Mouse (Mus musculus) lung, postnatal 10 days (tissue): ENCODE results near the gene Muc5b.
A peak's percentile ranks its signal among the peaks of the same experiment; 100 is the strongest.
"Not testable (repeated sequence)": the region's sequence is repeated elsewhere in the genome, so short reads cannot be mapped to it uniquely, and the experiment has no call there.

ENCODE experiments used
- DNase-seq: peaks from one replicate; pipeline ENCODE4 v3.0.0; 2021

The Muc5b gene

DNA sequence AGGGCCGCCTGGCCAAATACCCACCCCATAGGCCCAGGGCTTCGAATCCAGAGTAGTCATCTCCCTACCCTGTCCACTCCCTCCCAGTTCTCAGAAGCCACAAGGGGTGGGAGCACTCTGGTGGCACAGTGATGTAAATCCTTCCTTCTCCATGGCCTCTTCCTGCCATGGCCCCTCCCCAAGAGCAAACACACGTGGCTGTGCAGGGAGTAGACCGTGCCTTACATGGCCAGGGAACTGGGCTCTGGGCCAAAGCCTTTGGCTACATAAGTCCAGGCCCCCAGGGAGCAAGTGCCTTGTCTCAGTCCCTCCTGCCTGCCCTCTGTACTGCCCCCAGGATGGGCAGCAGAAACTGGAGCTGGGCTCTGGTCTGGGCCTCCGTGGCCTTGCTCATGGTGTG is at the start of gene Muc5b:
TSS of gene Muc5b (plus strand) at position 292 of the 400 bp plus-strand sequence.
- peak; percentile 57 for DNase-seq

DNA sequence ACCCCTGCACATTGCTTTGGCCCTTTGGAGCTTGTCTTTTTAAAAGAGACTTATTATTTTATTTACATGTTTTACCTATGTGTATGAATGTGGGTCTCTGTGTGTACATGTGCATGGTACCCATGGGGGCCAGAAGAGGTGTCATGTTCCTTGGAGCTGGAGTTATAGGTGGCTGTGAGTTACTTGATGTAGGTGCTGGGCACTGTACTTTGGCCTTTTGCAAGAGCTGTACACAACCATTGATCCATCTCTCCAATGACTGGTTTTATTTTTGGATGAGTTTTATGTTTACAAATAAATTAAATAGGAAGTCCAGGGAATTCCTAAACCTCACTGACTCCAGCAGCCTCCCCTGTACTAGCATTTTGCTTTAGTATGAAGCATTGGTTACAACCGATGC is 44.6 kb upstream of the Muc5b start:
- no peak for DNase-seq

DNA sequence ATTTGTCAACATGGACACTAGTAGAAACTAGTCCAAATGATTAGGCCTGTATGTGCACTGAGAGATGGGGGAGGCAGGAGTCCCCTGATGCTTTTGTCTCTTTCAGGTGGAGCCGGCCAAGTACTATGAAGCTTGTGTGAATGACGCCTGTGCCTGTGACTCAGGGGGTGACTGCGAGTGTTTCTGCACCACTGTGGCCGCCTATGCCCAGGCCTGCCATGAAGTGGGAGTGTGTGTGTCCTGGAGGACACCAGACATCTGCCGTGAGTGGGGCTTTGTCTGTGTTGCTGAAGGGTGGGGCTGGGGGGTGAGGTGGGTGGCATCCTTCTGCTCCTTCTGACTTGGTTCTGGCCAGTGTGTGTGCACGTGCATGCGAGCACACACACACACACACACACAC is 35.7 kb upstream of the Muc5b start:
- no peak for DNase-seq

DNA sequence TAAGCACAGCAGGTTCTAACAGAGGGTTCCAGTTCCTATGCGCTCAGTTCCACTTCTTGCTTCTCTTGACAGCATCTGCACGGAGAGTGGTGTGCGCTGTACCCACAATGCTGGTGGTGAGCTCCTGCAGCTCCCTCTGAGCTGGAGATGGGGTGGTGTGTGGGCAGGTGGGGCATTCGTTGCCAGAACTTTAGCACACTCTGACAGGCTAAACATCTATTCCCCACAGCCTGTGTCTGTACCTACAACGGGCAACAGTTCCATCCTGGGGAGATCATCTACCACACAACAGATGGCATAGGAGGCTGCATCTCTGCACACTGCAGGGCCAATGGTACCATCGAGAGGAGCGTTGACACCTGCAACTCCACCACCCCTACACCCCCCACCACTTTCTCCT is 33.5 kb upstream of the Muc5b start:
- DNase-seq: no peak

DNA sequence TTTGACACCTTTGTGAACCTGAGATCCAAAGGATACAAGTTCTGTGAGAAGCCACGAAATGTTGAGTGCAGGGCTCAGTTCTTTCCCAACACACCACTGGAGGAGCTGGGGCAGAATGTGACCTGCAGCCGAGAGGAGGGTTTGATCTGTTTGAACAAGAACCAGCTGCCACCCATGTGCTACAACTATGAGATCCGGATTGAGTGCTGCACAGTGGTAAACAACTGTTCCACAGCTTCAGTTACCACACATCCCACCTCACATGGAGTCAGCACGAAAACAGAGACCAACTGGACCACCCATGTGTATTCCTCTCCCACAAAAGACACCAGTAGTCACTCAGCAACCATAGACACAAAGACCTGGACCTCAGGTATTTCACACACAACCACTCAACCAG is 31.0 kb upstream of the Muc5b start:
- not testable (repeated sequence) for DNase-seq

DNA sequence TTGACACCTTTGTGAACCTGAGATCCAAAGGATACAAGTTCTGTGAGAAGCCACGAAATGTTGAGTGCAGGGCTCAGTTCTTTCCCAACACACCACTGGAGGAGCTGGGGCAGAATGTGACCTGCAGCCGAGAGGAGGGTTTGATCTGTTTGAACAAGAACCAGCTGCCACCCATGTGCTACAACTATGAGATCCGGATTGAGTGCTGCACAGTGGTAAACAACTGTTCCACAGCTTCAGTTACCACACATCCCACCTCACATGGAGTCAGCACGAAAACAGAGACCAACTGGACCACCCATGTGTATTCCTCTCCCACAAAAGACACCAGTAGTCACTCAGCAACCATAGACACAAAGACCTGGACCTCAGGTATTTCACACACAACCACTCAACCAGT is 28.9 kb upstream of the Muc5b start:
- DNase-seq: not testable (repeated sequence)

DNA sequence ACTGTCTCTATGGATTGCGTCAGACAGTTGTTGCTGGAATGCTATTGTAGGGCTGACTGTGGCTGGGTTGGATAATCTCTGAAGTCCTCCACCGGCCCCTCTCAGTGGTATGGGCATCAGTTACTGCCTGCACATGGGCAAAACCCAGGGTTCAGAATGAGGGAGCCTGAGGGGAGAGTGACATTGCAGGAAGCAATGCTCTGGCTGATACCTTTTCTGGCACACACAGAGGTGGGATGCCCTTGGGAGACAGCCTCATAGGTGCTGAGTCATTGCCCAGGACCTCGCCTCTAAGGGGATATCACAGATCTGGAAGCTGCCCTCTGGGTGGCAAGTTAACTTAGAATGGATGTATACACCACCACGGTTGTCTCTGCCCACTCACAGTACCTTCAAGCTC is 25.5 kb upstream of the Muc5b start:
- no peak for DNase-seq

GRCm38 (mm10) chr7:141815361-141815760 is 23.5 kb upstream of the Muc5b start:
- no peak for DNase-seq

- no peak for DNase-seq
These were observed 21.4 kb upstream of the Muc5b start for GRCm38 (mm10) chr7:141817355-141818075.

DNA sequence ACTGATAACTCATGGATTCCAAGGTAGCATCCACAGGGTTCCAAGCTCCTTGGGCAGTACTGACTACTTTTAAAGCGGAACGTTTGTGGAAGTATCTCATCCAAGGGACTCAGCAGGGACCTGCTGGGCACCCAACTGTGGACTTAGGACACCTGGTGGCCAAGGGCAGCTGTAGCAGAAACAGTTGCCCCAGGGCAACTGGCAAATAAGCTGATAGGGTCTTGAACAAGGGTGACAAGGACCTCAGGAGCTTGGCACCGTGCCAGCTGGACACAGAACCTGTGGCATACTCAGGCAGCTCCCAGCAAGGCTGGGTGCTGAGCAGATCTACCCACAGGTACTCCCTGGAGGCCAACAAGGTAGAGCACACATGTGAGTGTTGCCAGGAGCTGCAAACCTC is 20.6 kb upstream of the Muc5b start:
- DNase-seq: no peak

GRCm38 (mm10) chr7:141822582-141823261 is 16.1 kb upstream of the Muc5b start:
- DNase-seq: no peak

GRCm38 (mm10) chr7:141823699-141824098 is 15.2 kb upstream of the Muc5b start:
- no peak for DNase-seq

- no peak for DNase-seq
These were observed 14.5 kb upstream of the Muc5b start for GRCm38 (mm10) chr7:141824398-141824797.

DNA sequence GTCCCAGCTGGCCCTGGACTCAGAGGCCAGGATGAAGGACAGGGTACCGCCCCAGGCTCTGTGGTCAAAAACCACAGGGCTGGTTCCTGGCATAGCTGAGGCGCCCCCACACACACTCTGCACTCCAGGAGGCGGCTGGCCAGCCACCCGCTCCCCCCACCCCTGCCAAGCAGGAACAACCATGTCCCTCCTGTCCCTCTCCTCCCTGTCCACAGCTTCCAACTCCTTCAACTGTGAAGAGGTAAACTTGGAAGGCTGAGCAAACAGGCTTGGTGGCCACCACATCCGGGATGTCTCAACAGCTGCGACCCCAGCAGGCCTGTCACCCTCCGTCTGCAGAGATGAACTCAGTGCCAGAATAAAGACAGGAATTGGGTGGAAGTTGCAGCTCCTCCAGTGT is 2.9 kb upstream of the Muc5b start:
- no peak for DNase-seq

DNA sequence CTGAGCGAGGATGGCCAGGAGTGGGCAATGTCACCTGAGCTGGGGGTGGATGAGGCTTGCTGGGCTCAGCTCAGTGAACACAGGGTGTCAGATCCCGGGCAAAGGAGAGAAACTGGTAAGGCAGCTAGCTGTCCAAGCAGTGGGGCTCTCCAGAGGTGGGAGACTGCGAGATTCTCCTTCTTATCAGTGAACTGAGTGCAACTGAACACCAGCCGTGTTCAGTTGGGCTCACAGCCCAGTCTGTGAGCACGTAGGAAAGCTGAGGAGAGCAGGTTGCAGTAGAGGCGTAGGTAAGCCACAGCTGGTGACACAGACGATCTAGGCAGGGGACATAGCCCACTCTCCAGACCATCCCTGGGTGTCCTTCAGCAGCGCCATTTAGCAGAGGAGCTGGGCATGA is 2.4 kb upstream of the Muc5b start:
- no peak for DNase-seq

- no peak for DNase-seq
These were observed 1.5 kb downstream of the Muc5b start for GRCm38 (mm10) chr7:141840354-141840753.

DNA sequence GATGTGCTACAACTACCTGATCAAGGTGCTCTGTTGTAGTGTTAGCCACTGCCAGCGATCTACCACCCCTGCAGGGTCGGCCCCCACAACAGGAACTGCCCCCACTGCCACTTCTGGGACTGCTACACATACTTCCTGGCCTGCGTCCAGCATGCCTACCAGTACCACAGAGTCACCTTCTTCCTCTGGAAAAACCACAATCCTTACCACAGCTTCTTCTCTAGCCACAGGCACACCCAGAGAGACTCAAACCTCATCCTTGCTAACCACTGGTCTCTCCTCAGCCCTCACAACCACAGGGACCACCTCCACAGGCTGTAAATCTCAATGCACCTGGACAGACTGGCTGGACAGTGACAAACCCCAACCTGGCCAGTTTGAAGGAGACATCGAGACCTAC is 22.2 kb downstream of the Muc5b start:
- no peak for DNase-seq

DNA sequence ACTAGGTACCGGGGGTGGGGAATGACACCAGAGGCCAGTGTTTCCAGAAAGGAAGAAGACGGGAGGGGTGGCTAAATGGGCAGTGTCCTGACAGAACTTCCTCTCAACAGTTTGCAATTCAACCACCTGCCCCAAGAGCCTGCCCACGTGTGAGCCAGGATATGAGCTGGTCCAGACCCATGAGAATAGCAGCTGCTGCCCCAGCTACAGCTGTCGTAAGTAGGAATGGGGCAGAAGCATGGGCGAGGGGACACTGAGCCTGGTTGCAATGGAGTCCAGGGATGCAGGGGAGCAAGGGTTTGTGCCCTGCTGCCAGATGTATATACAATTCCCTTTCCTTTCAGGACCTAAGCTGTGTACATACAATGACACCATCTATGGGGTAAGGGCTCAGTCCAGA is 30.8 kb downstream of the Muc5b start:
- DNase-seq: no peak

DNA sequence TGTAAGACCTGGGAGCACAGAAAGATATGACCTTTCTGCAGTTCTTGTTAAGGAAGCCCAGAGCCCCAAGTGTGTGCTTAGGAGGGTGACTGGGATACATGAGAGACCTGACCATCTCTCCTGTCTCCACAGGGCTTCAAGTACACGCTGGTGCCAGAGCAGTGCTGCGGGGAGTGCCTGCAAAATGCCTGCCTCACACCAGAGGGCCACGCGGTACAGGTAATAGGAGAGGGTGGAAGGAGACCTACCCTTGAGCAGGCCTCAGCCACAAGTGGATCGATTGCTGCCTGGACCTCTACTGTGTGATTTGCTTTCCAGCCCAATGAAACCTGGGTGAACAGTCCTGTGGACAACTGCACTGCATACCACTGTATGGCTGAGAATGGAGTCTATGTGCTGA is 31.7 kb downstream of the Muc5b start:
- no peak for DNase-seq

DNA sequence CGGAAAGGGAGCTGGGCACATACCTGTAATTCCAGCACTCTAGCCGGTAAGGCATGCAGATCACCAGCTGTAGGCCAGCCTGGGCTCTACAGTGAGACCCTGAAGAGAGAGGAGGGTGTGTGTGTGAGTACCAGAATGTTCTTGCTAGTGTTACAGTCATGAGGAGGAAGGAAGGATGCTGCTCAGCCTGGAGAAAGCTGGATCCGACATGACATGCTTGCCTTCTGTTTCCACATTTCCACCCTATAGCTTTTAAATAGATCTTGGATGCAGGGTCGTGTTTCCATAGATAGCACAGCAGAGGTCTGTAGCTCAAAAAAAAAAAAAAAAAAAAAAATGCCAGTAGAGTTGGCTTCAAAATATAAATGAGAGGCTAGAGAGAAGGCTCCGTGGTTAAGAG is 36.0 kb downstream of the Muc5b start:
- no peak for DNase-seq

GRCm38 (mm10) chr7:141878813-141879212 is 39.9 kb downstream of the Muc5b start:
- DNase-seq: no peak

GRCm38 (mm10) chr7:141892151-141892550 is 53.3 kb downstream of the Muc5b start:
- no peak for DNase-seq

DNA sequence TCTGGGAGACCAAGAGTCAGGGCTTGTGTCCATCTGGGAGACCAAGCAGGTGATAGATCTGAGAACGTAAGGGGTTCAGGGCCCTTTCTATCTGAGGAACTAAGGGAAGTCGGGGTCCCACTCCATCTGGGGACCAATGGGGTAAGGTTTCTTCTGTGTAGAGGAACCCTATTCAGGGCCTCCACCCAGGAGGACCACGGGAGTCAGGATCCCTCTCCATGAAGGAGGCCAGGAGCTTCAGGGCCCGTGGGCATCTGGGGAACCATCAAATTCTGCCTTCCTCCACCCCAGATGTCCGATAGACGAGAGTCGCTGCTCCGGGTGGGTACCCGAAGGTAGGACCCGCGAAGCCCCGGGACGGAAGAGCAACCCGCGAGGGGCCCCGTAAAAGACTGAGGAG is 63.0 kb downstream of the Muc5b start:
- no peak for DNase-seq

DNA sequence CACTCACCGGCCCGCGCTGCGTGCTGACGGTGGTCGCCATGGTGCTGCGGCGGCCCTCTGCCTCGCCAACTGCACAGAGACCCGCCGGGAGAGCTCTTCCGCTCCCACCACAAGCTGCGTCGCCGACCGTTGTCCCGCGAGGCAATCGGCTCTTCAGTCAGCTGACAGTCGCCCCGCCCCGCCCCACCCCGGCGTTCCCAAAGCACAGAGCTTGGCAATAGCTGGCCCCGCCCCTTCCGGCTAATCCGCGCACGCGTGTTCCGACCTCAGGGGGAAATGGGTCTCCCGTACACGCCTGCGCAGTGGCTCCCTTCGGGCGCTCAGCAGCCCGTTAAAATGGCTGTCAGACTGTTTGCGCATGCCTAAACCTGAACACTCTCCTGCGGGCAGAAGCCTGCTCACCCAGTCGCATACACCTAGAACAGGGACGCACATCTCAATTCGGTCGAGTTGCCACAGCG is 63.4 kb downstream of the Muc5b start:
- peak; percentile 100 for DNase-seq

DNA sequence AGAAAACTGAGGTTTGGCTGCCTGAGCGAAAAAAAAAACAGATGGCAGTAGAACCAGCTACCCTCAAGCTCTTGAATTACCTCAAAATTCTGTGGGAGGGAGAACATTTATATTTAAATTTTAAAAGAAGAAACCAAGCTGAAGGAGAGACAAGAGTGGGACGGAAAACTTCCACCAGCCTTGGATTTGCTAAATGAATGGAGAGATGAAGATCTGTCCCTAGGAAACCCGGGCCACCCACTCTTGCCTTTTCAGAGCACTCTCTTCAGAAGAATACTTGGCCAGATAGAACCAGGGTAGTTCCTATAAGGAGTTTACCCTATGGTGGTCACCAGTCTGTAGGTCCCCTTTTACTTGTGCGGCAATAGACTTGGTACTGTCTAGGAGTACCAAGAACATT is 63.9 kb downstream of the Muc5b start:
- peak; percentile 6 for DNase-seq
